Mouse (Mus musculus) regulatory T cell (primary cell): Measurements from ENCODE around the gene Wiz.

ENCODE experiments used
- in situ Hi-C: fragments of 300-600 bp; cut with MboI, MseI; formaldehyde crosslinking; loops from one replicate; pipeline ENCODE4 v1.15.1; 2025; ENCODE audit warnings: high pct_unique_total_duplicates

The Wiz gene

GRCm38 (mm10) chr17:32349851-32350381 is 39.3 kb downstream of the Wiz start:
- in situ Hi-C loops, result loop anchor here (5.0 kb wide), 1 partner anchor 52 kb away; the partner anchor contains the start of gene Rasal3

- in situ Hi-C loops, result no loop called here
Observed at GRCm38 (mm10) chr17:32349037-32349732, 40.1 kb downstream of the Wiz start.

- in situ Hi-C loops, result no loop called here
Observed at GRCm38 (mm10) chr17:32348406-32348805, 40.8 kb downstream of the Wiz start.

GRCm38 (mm10) chr17:32341102-32341501 is 48.1 kb downstream of the Wiz start:
- in situ Hi-C loops, result loop anchor here (5.0 kb wide), 2 partner anchors 91 to 151 kb away; no protein-coding TSS in a partner anchor

GRCm38 (mm10) chr17:32340110-32340509 is 49.1 kb downstream of the Wiz start:
- in situ Hi-C loops, result loop anchor here (5.0 kb wide), 2 partner anchors 92 to 152 kb away; no protein-coding TSS in a partner anchor

- in situ Hi-C loops, result no loop called here
Observed at GRCm38 (mm10) chr17:32335869-32336268, 53.4 kb downstream of the Wiz start.

- in situ Hi-C loops, result no loop called here
Observed at GRCm38 (mm10) chr17:32334921-32335320, 54.3 kb downstream of the Wiz start.

- in situ Hi-C loops, result no loop called here
Observed at GRCm38 (mm10) chr17:32333675-32334303, 55.5 kb downstream of the Wiz start.

GRCm38 (mm10) chr17:32327501-32327900 is 61.7 kb downstream of the Wiz start:
- in situ Hi-C loops, result no loop called here

- in situ Hi-C loops, result no loop called here
Observed at GRCm38 (mm10) chr17:32322809-32323208, 66.4 kb downstream of the Wiz start.

GRCm38 (mm10) chr17:32321836-32322235 is 67.4 kb downstream of the Wiz start:
- in situ Hi-C loops, result no loop called here

- in situ Hi-C loops, result no loop called here
Observed at GRCm38 (mm10) chr17:32321390-32321734, 67.9 kb downstream of the Wiz start.

- in situ Hi-C loops, result no loop called here
Observed at GRCm38 (mm10) chr17:32320597-32321389, 68.4 kb downstream of the Wiz start, which contains the start of gene Akap8. Akap8 (minus strand) TSS chr17:32321238.

- in situ Hi-C loops, result no loop called here
Observed at GRCm38 (mm10) chr17:32319950-32320349, 69.3 kb downstream of the Wiz start.

GRCm38 (mm10) chr17:32317708-32318107 is 71.5 kb downstream of the Wiz start:
- in situ Hi-C loops, result no loop called here

GRCm38 (mm10) chr17:32317032-32317431 is 72.2 kb downstream of the Wiz start:
- in situ Hi-C loops, result no loop called here

GRCm38 (mm10) chr17:32315560-32315959 is 73.7 kb downstream of the Wiz start:
- in situ Hi-C loops, result no loop called here

GRCm38 (mm10) chr17:32313892-32314291 is 75.3 kb downstream of the Wiz start:
- in situ Hi-C loops, result no loop called here

- in situ Hi-C loops, result no loop called here
Observed at GRCm38 (mm10) chr17:32312801-32313200, 76.4 kb downstream of the Wiz start.

- in situ Hi-C loops, result no loop called here
Observed at GRCm38 (mm10) chr17:32307963-32308362, 81.3 kb downstream of the Wiz start.
